Mouse (Mus musculus) neural tube, embryonic 14.5 days (tissue): Measurements from ENCODE around the gene Pmvk. TPM values are rescaled to one million over a fixed set of nuclear protein-coding genes. Genes with fewer than 3 reads are reported as not detected.
"Not testable (repeated sequence)": the region's sequence is repeated elsewhere in the genome, so short reads cannot be mapped to it uniquely, and the experiment has no call there.

ENCODE experiments used
- ATAC-seq: fragments of 200-750 bp; cut with Nextera tagmentation; 2 replicates; pipeline ENCODE4 v1.8.0; 2017; ENCODE audit warnings: low read depth, mild to moderate bottlenecking, moderate TSS enrichment, moderate library complexity
- H3K27ac ChIP-seq: fragments of 300-500 bp; sonication (generic); 2 replicates; pipeline ENCODE4 v1.5.1; 2014; ENCODE audit warnings: low read depth, mild to moderate bottlenecking, control low read depth, low read length, moderate library complexity, mixed read lengths
- H3K27me3 ChIP-seq: fragments of 300-500 bp; sonication (generic); 2 replicates; pipeline ENCODE4 v1.6.1; 2014; ENCODE audit warnings: low read length; ENCODE audit not compliant: control insufficient read depth, insufficient read depth
- H3K36me3 ChIP-seq: fragments of 300-500 bp; sonication (generic); 2 replicates; pipeline ENCODE4 v1.6.1; 2014; ENCODE audit warnings: low read length, mixed read lengths; ENCODE audit not compliant: control insufficient read depth, insufficient read depth
- H3K4me1 ChIP-seq: fragments of 300-500 bp; sonication (generic); 2 replicates; pipeline ENCODE4 v1.6.1; 2014; ENCODE audit warnings: low read length; ENCODE audit not compliant: control insufficient read depth, insufficient read depth
- H3K4me2 ChIP-seq: fragments of 300-500 bp; sonication (generic); 2 replicates; pipeline ENCODE4 v1.6.1; 2014; ENCODE audit warnings: mild to moderate bottlenecking, low read depth, low read length, control low read depth
- H3K4me3 ChIP-seq: fragments of 300-500 bp; sonication (generic); 2 replicates; pipeline ENCODE4 v1.5.1; 2014; ENCODE audit warnings: low read depth, low read length, control low read depth, mixed read lengths
- H3K9ac ChIP-seq: fragments of 300-500 bp; sonication (generic); replicated peaks from 2 replicates; pipeline ENCODE4 v1.6.1; 2014; ENCODE audit warnings: low read depth, mild to moderate bottlenecking, control low read depth, low read length, mixed read lengths
- H3K9me3 ChIP-seq: fragments of 300-500 bp; sonication (generic); 2 replicates; pipeline ENCODE4 v1.6.1; 2016; ENCODE audit warnings: low read length; ENCODE audit not compliant: control insufficient read depth
- WGBS: fragments of 180-500 bp; shearing (Covaris S2); extraction: QIAGEN DNeasy Blood & Tissue Kit; methylation state at CpG from one replicate; pipeline ENCODE4 v1.1.7; 2014; 5-methylcytosine and 5-hydroxymethylcytosine counted together
- polyA plus RNA-seq: library from polyadenylated mRNA; unstranded; fragments of >200 nt; fragmentation: Nextera tagmentation; extraction: Ambion mirVana; gene quantifications from 2 replicates; pipeline ENCODE4 v1.2.1, GENCODE M21; 2014

The Pmvk gene
- polyA plus RNA-seq, 1 experiment from 2014 or later: 137 TPM

DNA sequence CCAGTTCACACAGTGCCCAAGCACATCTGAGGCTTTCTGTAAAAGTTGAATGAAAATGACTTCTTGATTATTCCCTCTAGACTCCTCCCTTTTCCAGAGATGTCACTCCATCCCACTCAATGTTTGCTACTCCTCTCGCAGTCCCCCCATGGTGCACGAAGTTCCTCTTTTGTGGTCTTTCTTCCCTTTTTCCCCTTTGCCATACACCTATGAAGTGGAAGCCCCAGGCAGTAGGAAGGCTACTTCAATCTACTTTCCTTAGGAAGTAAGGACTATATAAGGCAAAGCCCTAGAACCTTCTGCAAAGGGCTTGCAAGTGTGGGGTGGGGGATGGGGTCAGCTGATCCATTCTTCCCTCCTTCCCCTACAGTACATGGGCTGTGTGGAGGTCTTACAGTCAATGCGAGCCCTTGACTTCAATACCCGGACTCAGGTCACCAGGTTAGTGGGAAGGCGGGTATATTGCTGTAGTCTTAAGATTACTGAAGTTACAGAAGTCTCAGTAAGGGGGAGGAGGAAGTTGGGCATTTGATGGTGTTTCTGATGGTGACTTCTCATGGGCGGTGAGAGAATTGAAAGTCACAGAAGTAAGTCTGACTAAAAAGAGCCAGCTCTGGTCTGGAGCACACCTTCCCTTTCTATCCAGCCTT lies 31.7 kb upstream of the Pmvk start:
- no peak for ATAC-seq
- Histone ChIP-seq H3K27me3 (no peaks in the 10 kb centered on the region), H3K4me2 (peak overlapping the region; percentile 54; the same call in 1 of the 2 replicates), H3K9me3 (no peaks in the 10 kb centered on the region), H3K9ac (no peak overlapping the region; the same call in 1 of the 2 replicates), H3K27ac (no peak overlapping the region), H3K4me1 (peaks cover 14% of the 10 kb centered on the region), H3K4me3 (no peak overlapping the region), H3K36me3 (0 out of 2 replicates have a peak, but pooled peaks cover 6% of the 10 kb centered on the region)
- 70% methylated on average over 6 of the region's 6 CpGs for WGBS

DNA sequence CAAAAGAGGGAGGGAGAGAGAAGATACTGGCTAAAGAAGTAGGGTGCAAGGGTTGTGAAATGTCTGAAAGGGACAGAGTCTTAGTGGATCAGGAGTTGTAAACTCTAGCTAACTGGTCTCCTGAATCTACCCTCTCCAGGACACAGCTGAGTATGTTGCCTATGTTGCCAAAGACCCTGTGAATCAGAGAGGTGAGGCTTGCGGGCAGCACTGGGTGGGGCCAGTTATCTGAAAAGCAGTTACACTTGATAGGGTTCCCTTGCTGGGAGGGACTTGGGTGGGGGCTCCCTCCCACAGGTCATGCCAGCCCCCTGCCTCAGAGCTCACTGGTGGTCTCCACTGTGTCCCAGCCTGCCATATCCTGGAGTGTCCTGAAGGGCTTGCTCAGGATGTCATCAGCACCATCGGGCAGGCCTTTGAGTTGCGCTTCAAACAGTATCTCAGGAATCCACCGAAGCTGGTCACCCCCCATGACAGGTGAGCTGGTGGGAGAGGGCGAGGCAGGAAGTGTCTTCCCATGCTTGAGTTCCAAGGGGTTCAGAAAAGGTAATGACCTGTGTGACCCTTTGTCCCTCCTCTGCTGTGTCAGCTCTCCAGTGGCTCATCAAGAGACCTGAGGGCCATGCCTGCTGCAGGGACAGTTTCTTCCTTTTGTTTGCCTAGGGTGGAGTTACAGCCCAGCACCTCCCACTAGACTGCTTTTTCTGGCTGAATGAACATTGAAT lies 29.8 kb upstream of the Pmvk start:
- H3K27ac ChIP-seq: no peak overlapping the region
- 0 out of 2 replicates have a peak, but pooled peaks cover 7% of the 10 kb centered on the region for H3K36me3 ChIP-seq
- no peak for ATAC-seq
- no peak overlapping the region for H3K4me2 ChIP-seq
- H3K4me3 ChIP-seq: no peak overlapping the region
- no peaks in the 10 kb centered on the region for H3K9me3 ChIP-seq
- peaks cover 11% of the 10 kb centered on the region for H3K4me1 ChIP-seq
- no peak overlapping the region for H3K9ac ChIP-seq
- 90% methylated on average over 5 of the region's 5 CpGs for WGBS
- H3K27me3 ChIP-seq: no peaks in the 10 kb centered on the region

GRCm38 (mm10) chr3:89425141-89425525 lies 29.2 kb upstream of the Pmvk start:
- Histone ChIP-seq H3K36me3 (0 out of 2 replicates have a peak, but pooled peaks cover 7% of the 10 kb centered on the region), H3K9ac (no peak overlapping the region), H3K9me3 (no peaks in the 10 kb centered on the region), H3K4me1 (0 out of 2 replicates have a peak, but pooled peaks cover 6% of the 10 kb centered on the region), H3K4me2 (no peak overlapping the region), H3K27me3 (no peaks in the 10 kb centered on the region), H3K4me3 (no peak overlapping the region), H3K27ac (no peak overlapping the region)
- no peak for ATAC-seq
- 88% methylated on average over 5 of the region's 5 CpGs for WGBS

DNA sequence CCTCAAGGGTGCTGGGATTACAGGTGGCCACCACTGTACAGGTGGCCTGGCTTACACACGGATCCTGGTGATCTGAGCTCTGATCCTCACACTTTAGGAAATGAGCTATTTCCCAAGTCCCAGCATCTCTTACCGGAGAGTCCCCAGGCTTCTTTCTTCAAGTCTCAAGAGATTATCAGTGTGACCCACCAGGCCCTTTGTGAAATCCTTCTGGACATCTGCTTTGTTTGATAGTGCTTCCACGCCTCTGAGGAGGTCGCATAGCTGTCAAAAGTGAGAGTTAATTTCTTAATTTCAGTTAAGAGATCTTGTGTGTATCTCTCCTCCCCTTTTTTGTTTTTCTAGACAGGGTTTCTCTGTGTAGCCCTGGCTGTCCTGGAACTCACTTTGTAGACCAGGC lies 28.5 kb upstream of the Pmvk start:
- no peak overlapping the region for H3K9ac ChIP-seq
- H3K4me3 ChIP-seq: no peak overlapping the region
- 0 out of 2 replicates have a peak, but pooled peaks cover 7% of the 10 kb centered on the region for H3K36me3 ChIP-seq
- ATAC-seq: no peak
- peaks cover 8% of the 10 kb centered on the region for H3K4me1 ChIP-seq
- H3K9me3 ChIP-seq: no peaks in the 10 kb centered on the region
- H3K4me2 ChIP-seq: no peak overlapping the region
- 90% methylated on average over 4 of the region's 4 CpGs for WGBS
- no peaks in the 10 kb centered on the region for H3K27me3 ChIP-seq
- no peak overlapping the region for H3K27ac ChIP-seq

- H3K9ac ChIP-seq, H3K27ac ChIP-seq, ATAC-seq, H3K4me2 ChIP-seq, H3K27me3 ChIP-seq, H3K9me3 ChIP-seq, H3K4me3 ChIP-seq: not testable (repeated sequence)
- 93% methylated on average over 7 of the region's 7 CpGs for WGBS
- Histone ChIP-seq H3K36me3 (peaks cover 17% of the 10 kb centered on the region), H3K4me1 (peaks cover 11% of the 10 kb centered on the region)
These were observed 25.3 kb upstream of the Pmvk start for GRCm38 (mm10) chr3:89429021-89429420.

DNA sequence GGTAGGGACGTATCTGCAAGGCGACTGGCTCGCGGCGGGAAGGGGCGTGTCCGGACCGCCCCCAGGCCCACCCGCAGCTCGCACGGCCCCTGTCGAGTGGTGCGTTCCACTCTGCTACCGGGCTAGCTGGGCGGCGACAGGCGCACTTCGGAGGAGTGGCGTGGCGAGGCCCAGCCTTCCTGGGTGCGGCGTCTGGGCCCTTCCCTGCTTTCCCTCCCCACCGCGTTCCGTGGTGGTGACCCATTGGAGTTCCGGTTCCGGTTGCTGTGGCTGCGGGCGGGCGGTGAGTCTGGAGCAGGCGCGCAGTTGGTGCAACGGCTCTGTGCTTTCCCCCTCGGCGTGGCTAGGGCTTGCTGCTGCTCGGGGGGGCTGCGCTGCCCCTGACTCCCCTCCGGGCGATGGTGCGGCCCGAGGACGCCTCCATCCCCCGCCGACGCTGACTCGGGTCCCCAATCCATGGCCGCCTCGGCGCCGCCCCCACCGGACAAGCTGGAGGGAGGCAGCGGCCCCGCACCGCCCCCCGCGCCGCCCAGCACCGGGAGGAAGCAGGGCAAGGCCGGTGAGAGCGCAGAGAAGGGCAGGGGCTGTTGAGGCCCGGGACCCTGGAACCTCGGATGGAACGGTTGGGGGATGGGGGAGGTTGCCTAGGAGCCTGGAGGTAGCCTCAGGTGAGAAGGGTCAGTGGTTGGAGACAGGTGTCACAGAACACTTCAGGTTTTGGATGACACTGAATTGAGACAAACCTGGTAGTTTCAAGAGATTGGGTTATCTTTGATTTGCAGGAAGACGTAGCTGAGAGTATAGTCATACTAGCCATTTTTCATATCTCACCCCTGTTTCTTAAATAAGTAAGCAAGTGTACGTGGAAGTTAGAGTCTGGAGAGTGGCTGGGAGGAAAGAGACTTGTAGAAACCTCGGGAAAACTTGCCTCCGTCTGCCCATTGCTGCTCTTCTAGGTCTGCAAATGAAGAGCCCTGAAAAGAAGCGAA lies 23.9 kb upstream of the Pmvk start, which contains the start of gene Pygo2:
Gene Pygo2, plus strand, starts transcription at position 44 of the 989 bp plus-strand sequence.
- Histone ChIP-seq H3K4me3 (peak within 1 kb of the TSS; percentile 92), H3K27me3 (no peaks in the 10 kb centered on the region), H3K9me3 (no peaks in the 10 kb centered on the region), H3K4me1 (peaks cover 11% of the 10 kb centered on the region), H3K9ac (peak within 1 kb of the TSS; percentile 93), H3K4me2 (peak within 1 kb of the TSS; percentile 85), H3K36me3 (peaks cover 23% of the 10 kb centered on the region), H3K27ac (peak within 1 kb of the TSS; percentile 84)
- ATAC-seq: peak; percentile 99
- WGBS: 3% methylated on average over 67 of the region's 68 CpGs

DNA sequence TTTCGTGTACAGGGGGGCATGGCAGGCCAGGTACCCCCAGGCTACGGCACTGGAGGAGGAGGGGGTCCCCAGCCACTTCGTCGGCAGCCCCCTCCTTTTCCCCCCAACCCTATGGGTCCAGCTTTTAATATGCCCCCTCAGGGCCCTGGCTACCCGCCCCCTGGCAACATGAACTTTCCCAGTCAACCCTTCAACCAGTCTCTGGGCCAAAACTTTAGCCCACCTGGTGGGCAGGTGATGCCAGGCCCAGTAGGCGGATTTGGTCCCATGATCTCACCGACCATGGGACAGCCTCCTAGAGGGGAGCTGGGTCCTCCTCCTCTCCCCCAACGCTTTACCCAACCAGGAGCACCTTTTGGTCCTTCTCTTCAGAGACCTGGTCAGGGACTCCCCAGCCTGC lies 21.7 kb upstream of the Pmvk start:
- H3K27ac ChIP-seq: no peak overlapping the region
- ATAC-seq: no peak
- H3K4me2 ChIP-seq: no peak overlapping the region
- H3K9me3 ChIP-seq: no peaks in the 10 kb centered on the region
- no peak overlapping the region for H3K4me3 ChIP-seq
- WGBS: 95% methylated on average over 8 of the region's 8 CpGs
- H3K4me1 ChIP-seq: peaks cover 15% of the 10 kb centered on the region
- no peaks in the 10 kb centered on the region for H3K27me3 ChIP-seq
- no peak overlapping the region for H3K9ac ChIP-seq
- H3K36me3 ChIP-seq: peaks cover 17% of the 10 kb centered on the region

DNA sequence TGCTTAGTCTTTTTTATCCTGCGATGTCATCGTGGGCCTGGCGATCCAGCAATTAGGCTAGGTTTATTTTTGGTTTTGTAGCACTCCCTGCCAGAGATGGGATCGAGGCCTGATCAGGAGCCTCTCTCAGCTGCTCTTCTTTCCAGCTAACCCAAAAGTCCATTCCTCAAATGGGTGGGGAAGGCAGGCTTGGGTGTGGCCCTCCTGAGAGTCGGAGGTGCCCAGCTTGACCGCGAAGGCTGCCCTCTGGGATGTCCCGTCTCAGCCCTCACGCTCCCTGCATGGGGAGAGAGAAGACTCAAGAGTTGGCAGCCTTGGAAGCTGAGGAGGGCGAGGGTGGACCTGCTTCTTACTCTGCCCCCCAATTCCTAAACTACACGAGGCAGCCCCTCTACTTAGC lies 19.8 kb upstream of the Pmvk start:
- Histone ChIP-seq H3K27ac (no peak overlapping the region), H3K9ac (no peak overlapping the region), H3K4me2 (no peak overlapping the region), H3K4me3 (no peak overlapping the region), H3K4me1 (peaks cover 15% of the 10 kb centered on the region), H3K27me3 (no peaks in the 10 kb centered on the region), H3K9me3 (no peaks in the 10 kb centered on the region), H3K36me3 (peaks cover 16% of the 10 kb centered on the region)
- no peak for ATAC-seq
- 89% methylated on average over 11 of the region's 11 CpGs for WGBS
